Mouse (Mus musculus) limb, embryonic 13.5 days (tissue): ENCODE measurements at regions not wholly inside any gene's neighbourhood (a gene's known extent, or its start where the extent isn't known, plus 50 kb on each side); places are given as distances from the start of the nearest gene placed in this dataset.

Experiments
- ATAC-seq: fragments of 200-750 bp; cut with Nextera tagmentation; 2 replicates; pipeline ENCODE4 v1.8.0; 2017; ENCODE audit warnings: low read depth, moderate number of reproducible peaks, moderate TSS enrichment; ENCODE audit not compliant: low FRiP score
- H3K27ac ChIP-seq: fragments of 300-500 bp; sonication (generic); 2 replicates; pipeline ENCODE4 v1.5.1; 2015; ENCODE audit warnings: inconsistent platforms, mild to moderate bottlenecking, moderate library complexity
- H3K27me3 ChIP-seq: fragments of 300-500 bp; sonication (generic); 2 replicates; pipeline ENCODE4 v1.6.1; 2015; ENCODE audit warnings: mild to moderate bottlenecking, inconsistent platforms
- H3K36me3 ChIP-seq: fragments of 300-500 bp; sonication (generic); 2 replicates; pipeline ENCODE4 v1.6.1; 2015; ENCODE audit warnings: inconsistent platforms, mild to moderate bottlenecking, moderate library complexity
- H3K4me1 ChIP-seq: fragments of 300-500 bp; sonication (generic); 2 replicates; pipeline ENCODE4 v1.6.1; 2015; ENCODE audit warnings: inconsistent platforms
- H3K4me2 ChIP-seq: fragments of 300-500 bp; sonication (generic); replicated peaks from 2 replicates; pipeline ENCODE4 v1.6.1; 2015; ENCODE audit warnings: inconsistent platforms, mild to moderate bottlenecking, moderate library complexity
- H3K4me3 ChIP-seq: fragments of 300-500 bp; sonication (generic); 2 replicates; pipeline ENCODE4 v1.5.1; 2015; ENCODE audit warnings: moderate library complexity, mild to moderate bottlenecking, inconsistent platforms
- H3K9ac ChIP-seq: fragments of 300-500 bp; sonication (generic); 2 replicates; pipeline ENCODE4 v1.6.1; 2015; ENCODE audit warnings: mild to moderate bottlenecking, inconsistent platforms
- H3K9me3 ChIP-seq: fragments of 300-500 bp; sonication (generic); 2 replicates; pipeline ENCODE4 v1.6.1; 2016; ENCODE audit warnings: inconsistent platforms
- WGBS: fragments of 180-500 bp; shearing (Covaris S2); methylation state at CpG from one replicate; pipeline ENCODE4 v1.1.7; 2015; 5-methylcytosine and 5-hydroxymethylcytosine counted together

DNA sequence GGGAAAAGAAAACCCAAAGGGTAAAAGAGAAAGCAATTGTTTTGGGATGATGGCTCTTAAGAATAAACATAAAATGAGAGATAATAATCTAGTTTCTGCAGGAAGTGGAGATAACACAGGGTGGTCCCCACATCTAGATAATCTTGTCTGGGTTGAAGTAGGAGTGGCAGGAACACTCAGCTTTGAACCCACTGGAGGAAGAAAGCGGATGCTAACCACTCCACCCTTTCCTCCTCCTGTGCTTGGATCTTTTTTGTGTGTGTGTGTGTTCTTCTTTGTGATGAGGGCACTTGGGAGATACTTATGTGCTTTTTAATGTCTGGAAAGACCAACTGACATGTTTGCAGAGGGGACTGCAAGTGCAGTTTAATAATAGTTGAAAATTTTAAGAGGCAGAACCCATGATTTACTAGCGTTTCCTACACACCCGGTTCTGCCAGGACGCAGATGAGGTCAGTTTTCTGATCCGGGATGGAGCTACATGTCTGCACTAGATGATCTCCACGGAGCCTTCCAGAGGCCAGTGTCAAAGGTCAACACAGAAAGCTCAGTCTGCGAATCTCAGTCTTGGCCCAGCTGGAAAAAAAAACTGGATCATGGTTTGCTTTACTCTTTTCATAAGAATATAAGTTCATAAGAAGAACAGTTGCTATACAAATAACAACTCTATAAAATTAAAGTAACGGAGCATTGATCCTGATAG lies 82.7 kb downstream of the Gm13691 start:
- H3K4me2 ChIP-seq = no peak overlapping the region
- no peaks in the 10 kb centered on the region for H3K4me1 ChIP-seq
- no peak overlapping the region for H3K4me3 ChIP-seq
- no peak overlapping the region for H3K9ac ChIP-seq
- H3K36me3 ChIP-seq = no peaks in the 10 kb centered on the region
- 56% methylated on average over 8 of the region's 8 CpGs for WGBS
- H3K9me3 ChIP-seq = no peaks in the 10 kb centered on the region
- H3K27ac ChIP-seq = no peak overlapping the region
- no peaks in the 10 kb centered on the region for H3K27me3 ChIP-seq
- no peak for ATAC-seq

DNA sequence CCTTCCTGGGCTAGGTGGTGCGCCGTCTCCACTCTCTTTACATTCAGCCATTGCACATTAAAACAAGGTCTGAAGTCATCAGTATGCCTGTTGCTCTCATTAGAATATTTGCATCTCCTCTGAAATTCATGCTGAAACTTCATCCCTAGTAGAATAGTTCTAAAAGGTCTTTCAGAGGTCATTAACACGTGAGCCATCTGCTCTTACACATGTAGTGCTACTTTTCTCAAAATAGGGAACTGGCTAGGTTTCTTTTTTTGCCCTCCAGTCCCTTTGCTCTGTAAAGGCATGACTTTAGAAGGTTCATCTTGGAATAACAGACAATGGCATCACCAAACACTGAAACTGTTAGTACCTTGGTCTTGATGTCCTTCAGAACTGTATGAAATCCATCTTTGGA lies 85.6 kb downstream of the Gm13691 start:
- WGBS = 81% methylated on average over 3 of the region's 3 CpGs
- Histone ChIP-seq H3K27ac (no peak overlapping the region), H3K4me3 (no peak overlapping the region), H3K9ac (no peak overlapping the region), H3K36me3 (no peaks in the 10 kb centered on the region), H3K4me2 (no peak overlapping the region), H3K27me3 (no peaks in the 10 kb centered on the region), H3K9me3 (no peaks in the 10 kb centered on the region), H3K4me1 (no peaks in the 10 kb centered on the region)
- ATAC-seq = no peak

DNA sequence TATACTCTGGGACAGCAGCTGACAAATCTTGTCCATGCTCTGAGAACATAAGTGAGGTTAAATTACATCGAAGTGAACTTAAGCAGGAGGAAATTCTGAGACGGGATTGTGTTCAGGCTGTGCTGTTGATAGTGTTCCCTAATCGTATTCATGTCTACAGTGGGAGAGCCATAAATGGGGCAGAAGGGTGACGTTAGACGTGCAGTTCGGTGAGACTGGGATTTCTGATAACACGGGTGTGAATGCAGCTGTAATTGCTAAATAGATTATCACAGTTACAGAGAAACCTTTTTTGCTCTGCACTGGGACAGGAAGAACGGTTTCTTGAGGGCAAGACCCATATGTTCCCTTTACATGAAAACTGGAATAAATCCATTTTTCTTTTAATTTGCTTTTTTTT lies 88.9 kb downstream of the Gm13691 start:
- no peak overlapping the region for H3K4me3 ChIP-seq
- 63% methylated on average over 8 of the region's 8 CpGs for WGBS
- H3K27me3 ChIP-seq = no peaks in the 10 kb centered on the region
- ATAC-seq = no peak
- no peak overlapping the region for H3K9ac ChIP-seq
- no peaks in the 10 kb centered on the region for H3K36me3 ChIP-seq
- H3K4me1 ChIP-seq = no peaks in the 10 kb centered on the region
- no peak overlapping the region for H3K4me2 ChIP-seq
- H3K27ac ChIP-seq = no peak overlapping the region
- H3K9me3 ChIP-seq = no peaks in the 10 kb centered on the region

DNA sequence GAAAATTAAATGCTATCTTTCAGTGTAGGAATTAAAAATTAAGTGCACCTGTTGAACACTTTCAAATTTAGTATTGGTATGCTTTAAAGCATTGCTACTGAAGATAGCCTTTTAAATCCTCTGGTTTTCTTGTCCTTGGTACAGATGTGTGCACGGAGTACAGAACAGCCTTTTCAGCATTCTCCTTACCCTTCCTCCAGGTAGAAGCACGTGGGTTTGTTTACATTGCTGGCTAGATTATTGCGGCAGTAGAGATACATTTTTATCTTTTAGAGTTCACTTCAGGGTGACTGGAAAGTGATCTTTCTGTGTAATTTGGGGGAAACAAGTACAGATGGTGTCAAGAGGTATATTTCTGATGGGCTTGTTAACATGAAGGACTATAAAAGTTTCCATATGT lies 89.9 kb downstream of the Gm13691 start:
- Histone ChIP-seq H3K4me1 (no peaks in the 10 kb centered on the region), H3K4me3 (no peak overlapping the region), H3K9ac (no peak overlapping the region), H3K27me3 (no peaks in the 10 kb centered on the region), H3K27ac (no peak overlapping the region), H3K4me2 (no peak overlapping the region), H3K36me3 (no peaks in the 10 kb centered on the region), H3K9me3 (no peaks in the 10 kb centered on the region)
- WGBS = 56% methylated on average over 3 of the region's 3 CpGs
- ATAC-seq = no peak

DNA sequence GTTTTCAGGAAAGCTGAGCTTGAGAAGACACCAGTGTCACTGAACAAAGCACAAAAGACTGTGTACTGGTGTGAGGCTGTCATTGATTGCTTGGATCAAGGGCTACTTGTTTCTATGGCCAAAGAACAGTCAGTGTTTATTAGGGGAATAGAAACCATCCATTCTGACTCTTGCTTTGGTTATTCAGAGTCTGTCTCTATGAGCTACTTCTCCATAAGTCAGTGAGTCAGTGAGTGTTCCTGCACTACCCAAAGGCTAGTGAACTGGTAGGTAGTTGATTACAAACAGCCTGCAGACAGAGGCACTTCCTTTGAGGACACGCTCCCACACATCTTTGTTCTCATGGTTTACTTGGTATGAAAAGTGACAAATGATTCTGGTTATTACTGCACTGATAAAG lies 104.4 kb downstream of the Gm13691 start:
- H3K4me1 ChIP-seq = no peaks in the 10 kb centered on the region
- no peaks in the 10 kb centered on the region for H3K36me3 ChIP-seq
- no peak overlapping the region for H3K4me3 ChIP-seq
- no peak for ATAC-seq
- no peak overlapping the region for H3K9ac ChIP-seq
- no peaks in the 10 kb centered on the region for H3K27me3 ChIP-seq
- no peak overlapping the region for H3K27ac ChIP-seq
- H3K9me3 ChIP-seq = no peaks in the 10 kb centered on the region
- H3K4me2 ChIP-seq = no peak overlapping the region
- WGBS = 82% methylated on average over 1 of the region's 1 CpGs

DNA sequence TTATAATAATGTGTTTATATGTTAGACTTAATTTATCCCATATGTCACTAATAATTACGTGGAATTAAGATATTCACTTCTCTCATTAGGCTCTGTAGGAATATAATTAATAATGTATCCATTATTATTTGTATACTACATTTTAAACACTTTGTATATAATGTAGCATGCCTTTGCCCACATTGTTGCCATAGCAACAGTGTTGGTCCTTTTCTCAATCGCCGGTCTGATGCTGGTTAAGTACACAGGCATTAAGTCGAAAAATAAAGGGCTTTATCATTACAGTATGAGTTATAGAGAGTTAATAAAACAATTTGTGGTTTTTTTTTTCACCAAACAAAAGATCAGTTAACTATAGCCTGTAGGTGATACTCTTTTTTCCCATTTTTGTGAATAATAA lies 108.4 kb downstream of the Gm13691 start:
- Histone ChIP-seq H3K36me3 (no peaks in the 10 kb centered on the region), H3K27me3 (no peaks in the 10 kb centered on the region), H3K4me1 (no peaks in the 10 kb centered on the region), H3K27ac (no peak overlapping the region), H3K4me2 (no peak overlapping the region), H3K9ac (no peak overlapping the region), H3K4me3 (no peak overlapping the region), H3K9me3 (no peaks in the 10 kb centered on the region)
- 80% methylated on average over 4 of the region's 4 CpGs for WGBS
- no peak for ATAC-seq

DNA sequence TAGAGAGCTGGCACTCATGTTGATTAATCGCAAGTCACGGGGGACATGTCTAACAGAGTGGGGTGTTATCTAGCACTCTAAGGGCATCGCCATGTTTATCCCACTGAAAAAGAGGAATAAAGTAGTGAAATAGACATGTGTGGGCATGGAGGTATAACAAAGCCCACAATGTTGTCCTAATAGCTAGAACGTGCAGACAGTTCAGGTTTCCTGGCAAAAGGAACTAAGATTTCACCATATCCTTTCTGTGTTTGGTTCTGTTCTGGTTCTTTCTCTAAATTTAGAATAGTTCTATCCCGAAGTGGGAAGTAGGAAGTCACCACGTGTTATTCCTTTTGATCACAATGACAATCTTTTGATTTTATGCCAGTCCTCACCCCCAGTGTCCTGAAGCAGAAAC lies 123.2 kb downstream of the Gm13691 start:
- no peaks in the 10 kb centered on the region for H3K4me1 ChIP-seq
- H3K27ac ChIP-seq = no peak overlapping the region
- H3K4me2 ChIP-seq = no peak overlapping the region
- no peak overlapping the region for H3K9ac ChIP-seq
- no peak for ATAC-seq
- H3K4me3 ChIP-seq = no peak overlapping the region
- no peaks in the 10 kb centered on the region for H3K27me3 ChIP-seq
- 78% methylated on average over 6 of the region's 6 CpGs for WGBS
- H3K9me3 ChIP-seq = peaks cover 3% of the 10 kb centered on the region; the same call in 1 of the 2 replicates
- H3K36me3 ChIP-seq = no peaks in the 10 kb centered on the region

DNA sequence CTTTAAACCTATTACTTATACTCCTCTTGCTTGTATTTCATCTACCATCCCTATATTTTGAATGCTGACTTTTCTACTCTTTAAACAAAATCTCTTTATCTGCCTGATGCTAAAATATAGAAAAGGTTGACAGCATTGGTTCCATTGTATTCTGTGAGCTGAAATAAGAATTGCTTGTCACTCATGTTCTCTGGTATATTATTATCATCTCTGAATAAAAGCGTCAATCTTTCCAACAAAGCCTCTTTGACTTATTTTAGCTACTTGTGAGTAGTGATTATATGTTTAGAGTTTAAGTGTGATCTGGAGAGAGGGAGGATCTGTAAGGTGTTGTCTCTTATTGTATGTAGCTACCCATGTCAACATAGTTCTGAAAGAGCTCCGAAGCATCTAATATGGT lies 129.5 kb downstream of the Gm13691 start:
- H3K27me3 ChIP-seq = no peaks in the 10 kb centered on the region
- H3K4me2 ChIP-seq = no peak overlapping the region
- H3K27ac ChIP-seq = no peak overlapping the region
- no peaks in the 10 kb centered on the region for H3K9me3 ChIP-seq
- H3K36me3 ChIP-seq = no peaks in the 10 kb centered on the region
- H3K9ac ChIP-seq = no peak overlapping the region
- H3K4me1 ChIP-seq = no peaks in the 10 kb centered on the region
- 88% methylated on average over 2 of the region's 2 CpGs for WGBS
- no peak overlapping the region for H3K4me3 ChIP-seq
- ATAC-seq = no peak

DNA sequence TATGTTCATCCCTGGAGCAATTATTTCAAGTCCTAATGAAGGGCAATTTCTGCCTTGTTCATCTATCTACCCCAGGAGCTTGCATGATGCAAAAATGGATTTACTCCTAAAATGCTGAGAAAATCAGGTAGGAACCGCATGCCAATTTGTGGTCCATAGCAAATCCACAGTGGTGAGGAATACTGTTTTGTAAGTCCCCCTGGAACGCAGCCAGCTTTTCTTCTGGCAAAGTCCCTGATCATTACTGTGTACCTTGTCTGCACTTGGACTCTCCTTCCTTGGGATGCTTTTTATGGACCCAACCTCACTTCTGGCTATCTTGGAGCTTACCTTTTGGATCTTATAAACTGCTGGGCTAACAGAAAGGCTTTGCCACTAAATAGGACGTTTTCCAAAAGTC lies 137.2 kb downstream of the Gm13691 start:
- no peaks in the 10 kb centered on the region for H3K4me1 ChIP-seq
- no peak overlapping the region for H3K4me3 ChIP-seq
- H3K27ac ChIP-seq = no peak overlapping the region
- no peaks in the 10 kb centered on the region for H3K9me3 ChIP-seq
- ATAC-seq = no peak
- no peaks in the 10 kb centered on the region for H3K36me3 ChIP-seq
- H3K27me3 ChIP-seq = no peaks in the 10 kb centered on the region
- 76% methylated on average over 3 of the region's 3 CpGs for WGBS
- no peak overlapping the region for H3K9ac ChIP-seq
- no peak overlapping the region for H3K4me2 ChIP-seq

DNA sequence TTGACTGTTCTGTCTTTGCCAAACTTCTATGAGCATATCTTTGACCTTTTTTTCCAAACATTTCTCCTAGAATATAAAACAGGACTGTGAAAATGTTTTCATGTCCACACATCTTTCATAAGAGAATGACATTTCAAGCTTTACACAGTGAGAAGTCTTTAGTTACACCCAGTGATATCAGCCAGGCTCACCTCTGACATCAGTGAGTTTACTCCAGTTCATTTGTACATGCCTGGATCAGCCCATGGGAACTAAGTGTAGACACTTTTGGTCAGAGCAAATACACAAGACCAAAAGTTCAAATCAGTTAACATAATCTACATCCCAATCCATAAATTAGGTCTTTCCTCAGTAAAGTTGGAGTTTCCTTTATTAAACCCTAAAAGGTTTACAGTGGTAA lies 171.4 kb downstream of the Gm13691 start:
- H3K4me3 ChIP-seq = no peak overlapping the region
- no peaks in the 10 kb centered on the region for H3K9me3 ChIP-seq
- H3K4me2 ChIP-seq = no peak overlapping the region
- H3K27me3 ChIP-seq = no peaks in the 10 kb centered on the region
- no peak for ATAC-seq
- no peaks in the 10 kb centered on the region for H3K4me1 ChIP-seq
- no peak overlapping the region for H3K9ac ChIP-seq
- H3K36me3 ChIP-seq = no peaks in the 10 kb centered on the region
- H3K27ac ChIP-seq = no peak overlapping the region

DNA sequence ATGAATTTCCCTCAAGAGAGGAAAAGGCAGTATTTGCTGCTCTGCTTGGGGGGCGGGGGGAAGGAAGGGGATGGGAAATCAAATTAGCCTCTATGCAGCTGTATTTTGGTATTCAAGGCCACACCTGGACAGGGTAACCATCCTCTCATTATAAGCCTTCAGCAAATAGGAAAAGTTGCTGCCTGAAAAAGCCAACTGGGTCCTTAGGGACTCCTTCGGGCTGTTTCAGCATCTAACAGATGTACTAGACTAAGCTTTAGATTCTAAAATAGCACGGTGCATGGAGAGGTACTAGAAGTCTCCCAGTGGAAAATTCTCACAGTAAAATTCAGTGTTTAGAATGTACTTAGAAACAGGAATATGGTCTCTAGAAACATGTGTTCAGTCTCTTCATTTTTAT lies 183.1 kb downstream of the Gm13691 start:
- Histone ChIP-seq H3K4me1 (no peaks in the 10 kb centered on the region), H3K27ac (no peak overlapping the region), H3K4me3 (no peak overlapping the region), H3K9ac (no peak overlapping the region), H3K27me3 (no peaks in the 10 kb centered on the region), H3K4me2 (no peak overlapping the region), H3K36me3 (no peaks in the 10 kb centered on the region), H3K9me3 (no peaks in the 10 kb centered on the region)
- 47% methylated on average over 3 of the region's 3 CpGs for WGBS
- peak; percentile 91 for ATAC-seq

DNA sequence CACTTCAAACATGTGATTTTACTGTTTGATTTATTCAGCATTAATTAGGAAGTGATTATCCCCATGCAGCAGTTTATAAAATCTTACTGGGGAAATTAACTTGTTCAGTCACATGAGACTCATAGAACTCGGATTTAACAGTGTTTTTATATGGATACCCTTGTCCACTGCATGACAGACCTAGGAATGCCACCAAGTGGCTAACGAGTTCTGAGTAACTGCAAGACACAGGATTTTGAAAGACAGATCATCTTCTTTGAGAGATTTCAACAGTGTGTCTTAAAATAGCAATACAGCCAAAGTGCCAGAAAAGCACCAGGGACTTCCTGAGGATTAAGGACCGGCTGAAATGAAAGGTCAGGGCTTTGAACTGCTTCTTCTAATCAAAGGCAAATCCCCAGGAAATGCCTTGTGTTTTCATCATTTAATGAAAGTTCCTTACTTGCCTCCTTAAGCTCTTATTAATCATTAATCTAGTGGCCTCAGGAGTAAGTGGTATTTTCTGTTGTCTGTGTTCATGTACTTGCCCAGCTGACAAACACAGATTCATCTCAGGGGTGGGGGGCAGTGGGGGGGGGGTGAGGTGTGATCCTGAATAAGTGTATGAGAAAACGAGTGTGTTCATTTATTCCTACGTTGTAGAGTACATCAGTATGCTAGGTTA lies 193.4 kb downstream of the Gm13691 start:
- 15% methylated on average over 5 of the region's 5 CpGs for WGBS
- H3K4me3 ChIP-seq = no peak overlapping the region
- no peak overlapping the region for H3K27ac ChIP-seq
- H3K9ac ChIP-seq = no peak overlapping the region
- no peak overlapping the region for H3K4me2 ChIP-seq
- H3K9me3 ChIP-seq = no peaks in the 10 kb centered on the region
- H3K36me3 ChIP-seq = no peaks in the 10 kb centered on the region
- H3K27me3 ChIP-seq = no peaks in the 10 kb centered on the region
- ATAC-seq = no peak
- H3K4me1 ChIP-seq = 0 out of 2 replicates have a peak, but pooled peaks cover 4% of the 10 kb centered on the region
